Mouse (Mus musculus): ENCODE measurements around the gene Plb1. TPM values are rescaled to one million over a fixed set of nuclear protein-coding genes. Genes with fewer than 3 reads are reported as not detected.

Plb1 gene
- polyA plus RNA-seq, 1 experiment from 2014 or later: 0.15 TPM

GRCm38 (mm10) chr5:32403082-32403953 lies 170.8 kb downstream of the Plb1 start:
- H3K4me1 ChIP-seq (ENCODE audit: control insufficient read depth, insufficient read depth, low read length): 0 out of 2 replicates have a peak, but pooled peaks cover 4% of the 10 kb centered on the region
- no peaks in the 10 kb centered on the region for H3K36me3 ChIP-seq (ENCODE audit: control insufficient read depth, insufficient read depth, low read length)
- ATAC-seq (ENCODE audit: insufficient read depth, low FRiP score, low TSS enrichment) (no peak), DNase-seq (ENCODE audit: low spot score) (no peak)
- 80% methylated on average over 9 of the region's 9 CpGs for WGBS
- no peak overlapping the region for H3K4me3 ChIP-seq (ENCODE audit: low read depth, low read length)
- no peaks in the 10 kb centered on the region for H3K27me3 ChIP-seq (ENCODE audit: control insufficient read depth, insufficient read depth, low read length)
- H3K27ac ChIP-seq (ENCODE audit: low read depth, low read length): no peak overlapping the region
- H3K9me3 ChIP-seq (ENCODE audit: control insufficient read depth, low read length): no peaks in the 10 kb centered on the region
- H3K4me2 ChIP-seq (ENCODE audit: low read depth): no peak overlapping the region
- no peak overlapping the region for H3K9ac ChIP-seq (ENCODE audit: low read length)

- Histone ChIP-seq H3K4me3 (ENCODE audit: low read depth, low read length) (no peak overlapping the region), H3K4me2 (ENCODE audit: low read depth) (no peak overlapping the region), H3K27me3 (ENCODE audit: control insufficient read depth, insufficient read depth, low read length) (no peaks in the 10 kb centered on the region), H3K4me1 (ENCODE audit: control insufficient read depth, insufficient read depth, low read length) (0 out of 2 replicates have a peak, but pooled peaks cover 4% of the 10 kb centered on the region), H3K9me3 (ENCODE audit: control insufficient read depth, low read length) (no peaks in the 10 kb centered on the region), H3K9ac (ENCODE audit: low read length) (no peak overlapping the region), H3K27ac (ENCODE audit: low read depth, low read length) (no peak overlapping the region), H3K36me3 (ENCODE audit: control insufficient read depth, insufficient read depth, low read length) (no peaks in the 10 kb centered on the region)
- ATAC-seq (ENCODE audit: insufficient read depth, low FRiP score, low TSS enrichment) (no peak), DNase-seq (ENCODE audit: low spot score) (no peak)
- 83% methylated on average over 4 of the region's 4 CpGs for WGBS
Observed at GRCm38 (mm10) chr5:32405199-32405855, 172.8 kb downstream of the Plb1 start.

- H3K4me1 ChIP-seq (ENCODE audit: control insufficient read depth, insufficient read depth, low read length): 0 out of 2 replicates have a peak, but pooled peaks cover 4% of the 10 kb centered on the region
- no peak overlapping the region for H3K9ac ChIP-seq (ENCODE audit: low read length)
- no peak overlapping the region for H3K4me3 ChIP-seq (ENCODE audit: low read depth, low read length)
- DNase-seq (ENCODE audit: low spot score) (no peak), ATAC-seq (ENCODE audit: insufficient read depth, low FRiP score, low TSS enrichment) (no peak)
- WGBS: 81% methylated on average over 1 of the region's 1 CpGs
- no peak overlapping the region for H3K4me2 ChIP-seq (ENCODE audit: low read depth)
- H3K27ac ChIP-seq (ENCODE audit: low read depth, low read length): no peak overlapping the region
- H3K36me3 ChIP-seq (ENCODE audit: control insufficient read depth, insufficient read depth, low read length): no peaks in the 10 kb centered on the region
- H3K27me3 ChIP-seq (ENCODE audit: control insufficient read depth, insufficient read depth, low read length): no peaks in the 10 kb centered on the region
- no peaks in the 10 kb centered on the region for H3K9me3 ChIP-seq (ENCODE audit: control insufficient read depth, low read length)
Observed at GRCm38 (mm10) chr5:32408771-32409170, 176.3 kb downstream of the Plb1 start.

- Histone ChIP-seq H3K4me3 (ENCODE audit: low read depth, low read length) (no peak overlapping the region), H3K9me3 (ENCODE audit: control insufficient read depth, low read length) (no peaks in the 10 kb centered on the region), H3K36me3 (ENCODE audit: control insufficient read depth, insufficient read depth, low read length) (no peaks in the 10 kb centered on the region), H3K27ac (ENCODE audit: low read depth, low read length) (no peak overlapping the region), H3K9ac (ENCODE audit: low read length) (no peak overlapping the region), H3K4me2 (ENCODE audit: low read depth) (no peak overlapping the region), H3K27me3 (ENCODE audit: control insufficient read depth, insufficient read depth, low read length) (no peaks in the 10 kb centered on the region), H3K4me1 (ENCODE audit: control insufficient read depth, insufficient read depth, low read length) (0 out of 2 replicates have a peak, but pooled peaks cover 4% of the 10 kb centered on the region)
- ATAC-seq (ENCODE audit: insufficient read depth, low FRiP score, low TSS enrichment) (no peak), DNase-seq (ENCODE audit: low spot score) (no peak)
- 99% methylated on average over 2 of the region's 2 CpGs for WGBS
Observed at GRCm38 (mm10) chr5:32409747-32410146, 177.2 kb downstream of the Plb1 start.

- H3K36me3 ChIP-seq (ENCODE audit: control insufficient read depth, insufficient read depth, low read length): no peaks in the 10 kb centered on the region
- no peaks in the 10 kb centered on the region for H3K9me3 ChIP-seq (ENCODE audit: control insufficient read depth, low read length)
- H3K27me3 ChIP-seq (ENCODE audit: control insufficient read depth, insufficient read depth, low read length): no peaks in the 10 kb centered on the region
- H3K4me2 ChIP-seq (ENCODE audit: low read depth): no peak overlapping the region
- H3K4me3 ChIP-seq (ENCODE audit: low read depth, low read length): no peak overlapping the region
- no peak overlapping the region for H3K27ac ChIP-seq (ENCODE audit: low read depth, low read length)
- 82% methylated on average over 3 of the region's 3 CpGs for WGBS
- no peaks in the 10 kb centered on the region for H3K4me1 ChIP-seq (ENCODE audit: control insufficient read depth, insufficient read depth, low read length)
- DNase-seq (ENCODE audit: low spot score) (no peak), ATAC-seq (ENCODE audit: insufficient read depth, low FRiP score, low TSS enrichment) (no peak)
- no peak overlapping the region for H3K9ac ChIP-seq (ENCODE audit: low read length)
Observed at GRCm38 (mm10) chr5:32410954-32411688, 178.6 kb downstream of the Plb1 start.

GRCm38 (mm10) chr5:32412186-32412950 lies 179.9 kb downstream of the Plb1 start:
- ATAC-seq (ENCODE audit: insufficient read depth, low FRiP score, low TSS enrichment) (no peak), DNase-seq (ENCODE audit: low spot score) (peak; percentile 32)
- H3K4me1 ChIP-seq (ENCODE audit: control insufficient read depth, insufficient read depth, low read length): no peaks in the 10 kb centered on the region
- H3K27ac ChIP-seq (ENCODE audit: low read depth, low read length): no peak overlapping the region
- H3K4me3 ChIP-seq (ENCODE audit: low read depth, low read length): no peak overlapping the region
- no peaks in the 10 kb centered on the region for H3K27me3 ChIP-seq (ENCODE audit: control insufficient read depth, insufficient read depth, low read length)
- H3K4me2 ChIP-seq (ENCODE audit: low read depth): no peak overlapping the region
- no peaks in the 10 kb centered on the region for H3K9me3 ChIP-seq (ENCODE audit: control insufficient read depth, low read length)
- 22% methylated on average over 1 of the region's 1 CpGs for WGBS
- H3K9ac ChIP-seq (ENCODE audit: low read length): no peak overlapping the region
- no peaks in the 10 kb centered on the region for H3K36me3 ChIP-seq (ENCODE audit: control insufficient read depth, insufficient read depth, low read length)

- Histone ChIP-seq H3K4me1 (ENCODE audit: control insufficient read depth, insufficient read depth, low read length) (no peaks in the 10 kb centered on the region), H3K4me3 (ENCODE audit: low read depth, low read length) (no peak overlapping the region), H3K9ac (ENCODE audit: low read length) (no peak overlapping the region), H3K4me2 (ENCODE audit: low read depth) (no peak overlapping the region), H3K27me3 (ENCODE audit: control insufficient read depth, insufficient read depth, low read length) (no peaks in the 10 kb centered on the region), H3K36me3 (ENCODE audit: control insufficient read depth, insufficient read depth, low read length) (no peaks in the 10 kb centered on the region), H3K27ac (ENCODE audit: low read depth, low read length) (no peak overlapping the region), H3K9me3 (ENCODE audit: control insufficient read depth, low read length) (no peaks in the 10 kb centered on the region)
- 48% methylated on average over 2 of the region's 2 CpGs for WGBS
- DNase-seq (ENCODE audit: low spot score) (no peak), ATAC-seq (ENCODE audit: insufficient read depth, low FRiP score, low TSS enrichment) (no peak)
Observed at GRCm38 (mm10) chr5:32413083-32413482, 180.6 kb downstream of the Plb1 start.

GRCm38 (mm10) chr5:32413569-32413968 lies 181.1 kb downstream of the Plb1 start:
- DNase-seq (ENCODE audit: low spot score) (no peak), ATAC-seq (ENCODE audit: insufficient read depth, low FRiP score, low TSS enrichment) (no peak)
- no peaks in the 10 kb centered on the region for H3K27me3 ChIP-seq (ENCODE audit: control insufficient read depth, insufficient read depth, low read length)
- no peak overlapping the region for H3K27ac ChIP-seq (ENCODE audit: low read depth, low read length)
- no peaks in the 10 kb centered on the region for H3K36me3 ChIP-seq (ENCODE audit: control insufficient read depth, insufficient read depth, low read length)
- H3K9ac ChIP-seq (ENCODE audit: low read length): no peak overlapping the region
- H3K4me1 ChIP-seq (ENCODE audit: control insufficient read depth, insufficient read depth, low read length): no peaks in the 10 kb centered on the region
- 58% methylated on average over 2 of the region's 2 CpGs for WGBS
- no peaks in the 10 kb centered on the region for H3K9me3 ChIP-seq (ENCODE audit: control insufficient read depth, low read length)
- no peak overlapping the region for H3K4me3 ChIP-seq (ENCODE audit: low read depth, low read length)
- no peak overlapping the region for H3K4me2 ChIP-seq (ENCODE audit: low read depth)
